ENCODE assay signal across 16 mouse cellular contexts in genomic region chr7:82758521-82758920, GRCm38 (mm10).
"Had no signal": no experiment of that assay in that cellular context is flagged by ENCODE, and none has a peak within 500 bp of the region (broad histone marks: within the 10 kb centered on the region; RNA-seq: fewer than 3 reads in every experiment).

No protein-coding gene starts in this region.

- H3K4me1 ChIP-seq: midbrain, embryonic 12.5 days; neural tube, embryonic 12.5 days; stomach, embryonic 15.5 days had no signal

- H3K27me3 ChIP-seq: megakaryocyte, embryonic 14.5 days; midbrain, embryonic 12.5 days; neural tube, embryonic 12.5 days; stomach, embryonic 15.5 days had no signal

- H3K4me2 ChIP-seq: midbrain, embryonic 12.5 days; neural tube, embryonic 12.5 days; stomach, embryonic 15.5 days had no signal

- ATAC-seq: liver, postnatal 0 days; midbrain, embryonic 16.5 days had no signal

- H3K27ac ChIP-seq: macrophage; midbrain, embryonic 12.5 days; neural tube, embryonic 12.5 days; stomach, embryonic 15.5 days; stomach, postnatal 0 days had no signal

- H3K9me3 ChIP-seq: megakaryocyte, embryonic 14.5 days; midbrain, embryonic 12.5 days; neural tube, embryonic 12.5 days; stomach, embryonic 15.5 days had no signal

- DNase-seq: liver, postnatal 0 days; lung, adult 2 months; lung, postnatal 14 days; lung, postnatal 36 days; midbrain, embryonic 14.5 days; right cerebral cortex, postnatal 14 days; thymus, adult 2 months; thymus, postnatal 25 days; thymus, postnatal 4 days had no signal

- H3K4me3 ChIP-seq: megakaryocyte, embryonic 14.5 days; midbrain, embryonic 12.5 days; neural tube, embryonic 12.5 days; stomach, embryonic 15.5 days had no signal

- H3K9ac ChIP-seq: liver, postnatal 0 days; midbrain, embryonic 12.5 days; neural tube, embryonic 12.5 days; stomach, embryonic 15.5 days had no signal
